Comparison of ENCODE assay signal across 17 mouse cellular contexts in the genomic region with DNA sequence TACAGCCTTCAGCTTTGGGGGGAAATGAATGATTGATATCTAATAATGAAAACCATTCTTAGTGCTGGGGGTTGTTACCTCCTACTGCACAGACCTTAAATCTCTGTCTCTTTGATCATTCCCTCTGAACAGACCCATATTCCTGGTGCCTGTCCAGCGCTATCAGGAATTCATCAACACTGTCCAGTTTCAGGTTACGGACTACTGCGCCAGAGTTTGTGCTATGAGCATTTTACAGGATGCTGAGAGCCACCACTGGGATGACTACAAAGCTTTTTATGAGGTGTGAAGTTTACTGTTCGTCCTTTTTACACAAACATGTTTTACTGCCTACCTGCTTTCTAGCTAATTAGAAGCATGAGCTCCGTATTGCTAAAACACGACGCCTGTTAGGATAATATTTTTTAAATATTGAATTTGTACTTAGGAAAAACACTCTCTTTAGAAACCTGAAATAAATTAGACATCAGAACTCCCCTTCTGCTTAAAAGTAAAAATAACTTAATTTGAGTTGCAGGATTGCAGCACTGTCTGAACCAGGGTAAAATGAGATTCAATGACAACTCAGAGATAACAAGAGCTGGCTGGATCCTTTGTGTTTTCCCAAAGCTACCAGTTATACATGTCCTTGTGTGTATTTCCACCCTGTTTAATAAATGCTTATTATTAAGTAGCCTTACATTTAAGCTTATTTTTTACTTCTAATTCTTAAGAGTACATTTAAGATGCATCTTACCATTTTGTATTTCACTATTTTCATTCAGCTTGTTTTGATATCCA.
DNase-seq lines count a peak whose midpoint lies in the region; ATAC-seq lines count a peak whose summit lies in the region.
"Had no signal": no experiment of that assay in that cellular context is flagged by ENCODE, and none has a peak within 500 bp of the region (broad histone marks: within the 10 kb centered on the region; RNA-seq: fewer than 3 reads in every experiment).

No protein-coding gene starts in this region.

- H3K4me3 ChIP-seq in heart, embryonic 10.5 days: no peak overlapping the region
- no peak overlapping the region for H3K4me3 ChIP-seq in neural tube, embryonic 15.5 days (replicated peaks)
- no peak overlapping the region for H3K4me3 ChIP-seq in limb, embryonic 12.5 days (replicated peaks)
- H3K4me3 ChIP-seq: hindbrain, embryonic 12.5 days had no signal

- no peak overlapping the region for H3K27ac ChIP-seq in heart, embryonic 10.5 days
- H3K27ac ChIP-seq in neural tube, embryonic 15.5 days (replicated peaks): no peak overlapping the region
- no peak overlapping the region for H3K27ac ChIP-seq in limb, embryonic 12.5 days
- H3K27ac ChIP-seq: hindbrain, embryonic 12.5 days had no signal

- no peaks in the 10 kb centered on the region for H3K36me3 ChIP-seq in heart, embryonic 10.5 days
- no peaks in the 10 kb centered on the region for H3K36me3 ChIP-seq in neural tube, embryonic 15.5 days
- H3K36me3 ChIP-seq in limb, embryonic 12.5 days: no peaks in the 10 kb centered on the region
- H3K36me3 ChIP-seq: hindbrain, embryonic 12.5 days had no signal

- H3K9me3 ChIP-seq in heart, embryonic 10.5 days: no peaks in the 10 kb centered on the region
- H3K9me3 ChIP-seq in neural tube, embryonic 15.5 days (replicated peaks): no peaks in the 10 kb centered on the region
- no peaks in the 10 kb centered on the region for H3K9me3 ChIP-seq in limb, embryonic 12.5 days
- H3K9me3 ChIP-seq: hindbrain, embryonic 12.5 days had no signal

- ATAC-seq in neural tube, embryonic 15.5 days (ENCODE audit: low FRiP score): no peak
- ATAC-seq in limb, embryonic 12.5 days (ENCODE audit: insufficient number of reproducible peaks, insufficient read depth, low FRiP score, low TSS enrichment, low read depth): peak; percentile 85
- ATAC-seq: intestine, embryonic 16.5 days; midbrain, embryonic 16.5 days; Patski had no signal

- H3K27me3 ChIP-seq in heart, embryonic 10.5 days (ENCODE audit: insufficient read depth, poor library complexity, severe bottlenecking): no peaks in the 10 kb centered on the region
- no peaks in the 10 kb centered on the region for H3K27me3 ChIP-seq in neural tube, embryonic 15.5 days (replicated peaks)
- no peaks in the 10 kb centered on the region for H3K27me3 ChIP-seq in limb, embryonic 12.5 days
- H3K27me3 ChIP-seq: hindbrain, embryonic 12.5 days; Patski had no signal

- no peak overlapping the region for H3K4me2 ChIP-seq in neural tube, embryonic 15.5 days
- H3K4me2 ChIP-seq in limb, embryonic 12.5 days: no peak overlapping the region
- H3K4me2 ChIP-seq: hindbrain, embryonic 12.5 days had no signal

- peak; percentile 24 for DNase-seq in heart, adult 11 months
- no peak for DNase-seq in heart, embryonic 10.5 days (ENCODE audit: low spot score)
- DNase-seq in neural tube, embryonic 10.5 days (ENCODE audit: extremely low spot score, low spot score): peak; percentile 26
- DNase-seq in retina, embryonic 14.5 days (ENCODE audit: low spot score): no peak
- DNase-seq in adrenal gland, adult 2 months: no peak
- DNase-seq: cerebellum, adult 11 months; heart, adult 18-20 months; liver; lung, adult 18-20 months; spleen, adult 18-20 months; thymus, postnatal 14 days had no signal

- 80% methylated on average over 7 of the region's 7 CpGs for WGBS in heart, embryonic 10.5 days
- 52% methylated on average over 7 of the region's 7 CpGs for WGBS in neural tube, embryonic 15.5 days
- 9% methylated on average over 7 of the region's 7 CpGs for WGBS in limb, embryonic 12.5 days

- no peaks in the 10 kb centered on the region for H3K4me1 ChIP-seq in heart, embryonic 10.5 days
- H3K4me1 ChIP-seq in neural tube, embryonic 15.5 days: no peaks in the 10 kb centered on the region
- H3K4me1 ChIP-seq in limb, embryonic 12.5 days (replicated peaks): peaks cover 24% of the 10 kb centered on the region
- H3K4me1 ChIP-seq: hindbrain, embryonic 12.5 days had no signal

- H3K9ac ChIP-seq in neural tube, embryonic 15.5 days (replicated peaks): no peak overlapping the region
- no peak overlapping the region for H3K9ac ChIP-seq in limb, embryonic 12.5 days (replicated peaks)
- H3K9ac ChIP-seq: hindbrain, embryonic 12.5 days had no signal

Comparison
In these comparisons a context has a peak if more than half of its experiments do, and no peak if none do; other contexts are left out.
1. DNase-seq: peak in heart, adult 11 months (single experiment) and neural tube, embryonic 10.5 days (single experiment); none in heart, embryonic 10.5 days (single experiment), retina, embryonic 14.5 days (single experiment) and adrenal gland, adult 2 months (single experiment).